ENCODE assay signal across 8 mouse cellular contexts in the genomic region with DNA sequence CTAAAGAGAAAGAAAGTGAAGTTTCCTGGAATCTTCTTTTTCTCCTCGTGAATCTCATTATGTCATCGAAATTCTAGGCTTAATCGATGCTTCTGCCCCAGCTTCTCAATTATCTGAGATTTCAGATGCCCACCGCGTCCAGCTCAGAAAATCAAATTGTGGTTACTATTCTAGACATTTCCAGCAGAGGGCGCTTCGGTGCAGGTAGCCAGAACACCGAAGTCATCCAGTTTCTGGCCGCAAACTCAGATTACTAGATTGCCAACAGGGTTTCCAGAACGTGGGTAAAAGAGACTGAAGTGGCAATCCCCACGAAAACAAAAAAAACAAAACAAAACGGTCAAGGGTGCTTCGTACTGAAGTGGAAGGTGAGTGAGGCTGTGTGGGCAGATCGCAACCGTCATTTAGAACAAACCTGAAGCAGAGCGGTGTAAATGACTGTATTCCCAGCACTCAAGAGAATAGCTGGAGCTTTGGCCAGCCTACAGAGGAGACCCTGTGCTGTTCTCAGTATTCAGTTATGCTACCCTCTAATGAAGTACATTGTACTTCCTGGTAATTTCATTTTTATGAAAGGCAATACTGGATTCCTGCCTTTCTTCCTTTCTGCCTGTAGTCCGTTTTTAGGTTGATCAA.
DNase-seq lines count a peak whose midpoint lies in the region; ATAC-seq and TF ChIP-seq lines count a peak whose summit lies in the region.

No protein-coding gene starts in this region.

- H3K9ac ChIP-seq in heart, embryonic 14.5 days (ENCODE audit: low read length): no peak overlapping the region
- H3K9ac ChIP-seq in lung, embryonic 14.5 days: no peak overlapping the region

- no peaks in the 10 kb centered on the region for H3K79me2 ChIP-seq in C2C12 (ENCODE audit: control insufficient read depth, insufficient read depth)

- no peak overlapping the region for H3K4me3 ChIP-seq in C2C12 (ENCODE audit: insufficient read depth, poor library complexity, severe bottlenecking)
- no peak overlapping the region for H3K4me3 ChIP-seq in heart, embryonic 14.5 days (ENCODE audit: control insufficient read depth in 1 of 2, insufficient read depth in 1 of 2, low read depth in 1 of 2, low read length in 2 of 2)
- no peak overlapping the region for H3K4me3 ChIP-seq in lung, embryonic 14.5 days (ENCODE audit: low read depth, low read length)

- peak; percentile 19 for TF ChIP-seq CTCF in C2C12 (IDR thresholded peaks at IDR 0.05; ENCODE audit: control insufficient read depth, insufficient read depth, insufficient read length)
- TF ChIP-seq CTCF in lung, embryonic 14.5 days (IDR thresholded peaks at IDR 0.05; ENCODE audit: low read depth): peak; percentile 76

- WGBS in heart, embryonic 14.5 days: 17% methylated on average over 17 of the region's 17 CpGs
- 19% methylated on average over 17 of the region's 17 CpGs for WGBS in lung, embryonic 14.5 days

- no peaks in the 10 kb centered on the region for H3K79me3 ChIP-seq in C2C12 (ENCODE audit: low read depth)

- peak overlapping the region; percentile 47 for H3K4me2 ChIP-seq in heart, embryonic 14.5 days (ENCODE audit: low read length)
- H3K4me2 ChIP-seq in lung, embryonic 14.5 days: peak overlapping the region; percentile 48

- peak; percentile 67 for ATAC-seq in common myeloid progenitor, adult 5-6 weeks (replicated peaks; ENCODE audit: low read depth, poor library complexity, severe bottlenecking)
- no peak for ATAC-seq in heart, embryonic 14.5 days (ENCODE audit: insufficient number of reproducible peaks, insufficient read depth, low FRiP score, low read depth)
- no peak for ATAC-seq in lung, embryonic 14.5 days (ENCODE audit: insufficient read depth)

- no peak overlapping the region for H3ac ChIP-seq in C2C12 (ENCODE audit: control insufficient read depth, insufficient read length, low read depth)

- no peak overlapping the region for H3K27ac ChIP-seq in heart, embryonic 14.5 days (replicated peaks in 1 of 2; ENCODE audit: control insufficient read depth in 1 of 2, insufficient read depth in 1 of 2, low read depth in 2 of 2, low read length in 2 of 2)
- H3K27ac ChIP-seq in lung, embryonic 14.5 days (ENCODE audit: low read depth): no peak overlapping the region

- peaks cover 0 to 3% of the 10 kb centered on the region in 2 experiments; a peak in 1 of 4 replicates for H3K4me1 ChIP-seq in heart, embryonic 14.5 days (ENCODE audit: control insufficient read depth in 2 of 2, insufficient read depth in 2 of 2, low read length in 2 of 2)
- no peaks in the 10 kb centered on the region for H3K4me1 ChIP-seq in lung, embryonic 14.5 days (ENCODE audit: insufficient read depth)

- no peaks in the 10 kb centered on the region for H3K9me3 ChIP-seq in heart, embryonic 14.5 days (ENCODE audit: control insufficient read depth, low read length)
- no peaks in the 10 kb centered on the region for H3K9me3 ChIP-seq in lung, embryonic 14.5 days (ENCODE audit: low read depth, low read length)

- no peaks in the 10 kb centered on the region for H3K27me3 ChIP-seq in C2C12 (ENCODE audit: control insufficient read depth, insufficient read depth, insufficient read length)
- peaks cover 31% of the 10 kb centered on the region for H3K27me3 ChIP-seq in heart, embryonic 14.5 days (ENCODE audit: control insufficient read depth, insufficient read depth, low read length)
- H3K27me3 ChIP-seq in lung, embryonic 14.5 days (ENCODE audit: insufficient read depth, low read length): no peaks in the 10 kb centered on the region

- no peaks in the 10 kb centered on the region for H3K36me3 ChIP-seq in C2C12 (ENCODE audit: control insufficient read depth, insufficient read depth)
- no peaks in the 10 kb centered on the region for H3K36me3 ChIP-seq in heart, embryonic 14.5 days (ENCODE audit: control insufficient read depth, insufficient read depth, low read length)
- H3K36me3 ChIP-seq in lung, embryonic 14.5 days (ENCODE audit: insufficient read depth): no peaks in the 10 kb centered on the region

- DNase-seq in Muller cell, postnatal 12 days (ENCODE audit: inconsistent ontology term): peak; percentile 26
- DNase-seq in kidney, postnatal 10 days: peak; percentile 57
- DNase-seq in lung, embryonic 14.5 days: peak; percentile 78
- peak; percentile 79 for DNase-seq in retina, embryonic 14.5 days (ENCODE audit: low spot score)
- peak; percentile 10 for DNase-seq in yolk sac, embryonic 10.5 days (ENCODE audit: low spot score)

TF ChIP-seq in C2C12, 6 proteins besides CTCF, POLR2A, EP300 and RAD21:
- no peak for TF ChIP-seq USF1 (IDR thresholded peaks at IDR 0.05; ENCODE audit: low read depth)
- TF ChIP-seq MYOG (IDR thresholded peaks at IDR 0.05; ENCODE audit: control insufficient read depth, extremely low read depth, insufficient read length): no peak
- TF ChIP-seq FOSL1 (IDR thresholded peaks at IDR 0.05; ENCODE audit: insufficient read depth, low read length, poor library complexity, severe bottlenecking): no peak
- no peak for TF ChIP-seq CEBPB (IDR thresholded peaks at IDR 0.05; ENCODE audit: low read depth)
- no peak for TF ChIP-seq MAX (IDR thresholded peaks at IDR 0.05)
- no peak for TF ChIP-seq MYOD1 (IDR thresholded peaks at IDR 0.05; ENCODE audit: control insufficient read depth, insufficient read length, low read depth)

Comparison
In these comparisons a context has a peak if more than half of its experiments do, and no peak if none do; other contexts are left out.
1. DNase-seq: peak in every context shown above with its lines; median percentile 79 in retina, embryonic 14.5 days; 78 in lung, embryonic 14.5 days; 57 in kidney, postnatal 10 days; 26 in Muller cell, postnatal 12 days; 10 in yolk sac, embryonic 10.5 days.